Mouse (Mus musculus) small intestine, adult 2 months (tissue): Measurements from ENCODE around the gene Nop10. TPM values are rescaled to one million over a fixed set of nuclear protein-coding genes. Genes with fewer than 3 reads are reported as not detected.
A peak's percentile ranks its signal among the peaks of the same experiment; 100 is the strongest.

ENCODE experiments used
- H3K27ac ChIP-seq: fragments of 200-500 bp; 2 replicates; pipeline ENCODE4 v1.5.1; 2012; ENCODE audit warnings: low read depth, low read length, control low read depth, inconsistent platforms; ENCODE audit not compliant: insufficient read depth
- H3K27me3 ChIP-seq: fragments of 200-500 bp; 2 replicates; pipeline ENCODE4 v1.6.1; 2012; ENCODE audit warnings: mild to moderate bottlenecking, moderate library complexity, low read length, inconsistent platforms; ENCODE audit not compliant: control insufficient read depth, insufficient read depth
- H3K36me3 ChIP-seq: fragments of 200-500 bp; 2 replicates; pipeline ENCODE4 v1.6.1; 2012; ENCODE audit warnings: mild to moderate bottlenecking, low read length, control low read depth, inconsistent platforms; ENCODE audit not compliant: control insufficient read depth, insufficient read depth
- H3K4me1 ChIP-seq: fragments of 200-500 bp; 2 replicates; pipeline ENCODE4 v1.6.1; 2012; ENCODE audit warnings: low read length, inconsistent platforms, mixed read lengths; ENCODE audit not compliant: control insufficient read depth, insufficient read depth, insufficient read length
- H3K4me3 ChIP-seq: fragments of 200-500 bp; 2 replicates; pipeline ENCODE4 v1.5.1; 2012; ENCODE audit warnings: low read depth, mild to moderate bottlenecking, control low read depth, inconsistent platforms, low read length, moderate library complexity
- CTCF ChIP-seq: fragments of 200-500 bp; IDR thresholded peaks from 2 replicates; pipeline ENCODE4 v1.5.1; 2012; ENCODE audit warnings: low read depth, mild to moderate bottlenecking, control low read depth, inconsistent platforms, low read length, moderate library complexity, mixed read lengths; ENCODE audit not compliant: insufficient replicate concordance, insufficient read length; ENCODE audit errors: extremely low read depth
- POLR2A ChIP-seq: fragments of 200-500 bp; IDR thresholded peaks from 2 replicates; pipeline ENCODE4 v1.6.1; 2012; ENCODE audit warnings: low read depth, mild to moderate bottlenecking, control low read depth, inconsistent platforms, low read length, moderate library complexity
- WGBS: fragments of 180-500 bp; shearing (Covaris S2); methylation state at CpG from one replicate; pipeline ENCODE4 v1.1.7; 2018; 5-methylcytosine and 5-hydroxymethylcytosine counted together
- polyA plus RNA-seq: library from polyadenylated mRNA; depleted of rRNA; stranded (reverse); fragments of >200 nt; gene quantifications from 2 replicates; pipeline ENCODE4 v1.2.3, GENCODE M21; 2012

Gene Nop10
- polyA plus RNA-seq, 1 experiment: 20.3 TPM

- no peaks in the 10 kb centered on the region for H3K27me3 ChIP-seq
- 1% methylated on average over 11 of the region's 11 CpGs for WGBS
- no peaks in the 10 kb centered on the region; the same call in 1 of the 2 replicates for H3K36me3 ChIP-seq
- peak within 1 kb of the TSS; percentile 97 for H3K4me3 ChIP-seq
- peaks cover 4% of the 10 kb centered on the region; the same call in 1 of the 2 replicates for H3K4me1 ChIP-seq
- peak within 1 kb of the TSS; percentile 80 for H3K27ac ChIP-seq
- no peak for TF ChIP-seq CTCF
- TF ChIP-seq POLR2A: no peak
Observed at GRCm38 (mm10) chr2:112266242-112266592, 4.5 kb downstream of the Nop10 start, which contains the start of gene Gm21985. Gm21985 (plus strand) TSS chr2:112266314.

DNA sequence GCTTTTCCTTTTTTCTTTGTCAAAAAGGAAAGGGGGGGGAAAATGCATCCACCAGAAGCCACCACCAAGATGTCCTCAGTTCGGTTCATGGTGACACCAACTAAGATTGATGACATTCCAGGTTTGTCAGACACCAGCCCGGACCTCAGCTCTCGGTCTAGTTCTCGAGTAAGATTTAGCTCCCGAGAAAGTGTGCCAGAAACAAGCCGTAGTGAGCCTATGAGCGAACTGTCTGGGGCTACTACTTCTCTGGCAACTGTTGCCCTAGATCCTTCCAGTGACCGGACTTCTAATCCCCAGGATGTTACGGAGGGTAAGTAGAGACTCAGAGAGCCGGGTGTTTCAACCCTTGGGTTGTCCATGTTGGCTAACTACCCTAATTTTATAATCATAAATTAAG lies 5.1 kb downstream of the Nop10 start:
- H3K36me3 ChIP-seq: no peaks in the 10 kb centered on the region; the same call in 1 of the 2 replicates
- 39% methylated on average over 10 of the region's 10 CpGs for WGBS
- no peaks in the 10 kb centered on the region for H3K27me3 ChIP-seq
- TF ChIP-seq CTCF (no peak), POLR2A (no peak)
- H3K4me1 ChIP-seq: peaks cover 4% of the 10 kb centered on the region; the same call in 1 of the 2 replicates
- H3K4me3 ChIP-seq: peak overlapping the region; percentile 47
- H3K27ac ChIP-seq: peak overlapping the region; percentile 35

GRCm38 (mm10) chr2:112267547-112268269 lies 6.0 kb downstream of the Nop10 start:
- Histone ChIP-seq H3K36me3 (no peaks in the 10 kb centered on the region; the same call in 1 of the 2 replicates), H3K4me3 (no peak overlapping the region), H3K27ac (no peak overlapping the region), H3K4me1 (peaks cover 4% of the 10 kb centered on the region; the same call in 1 of the 2 replicates), H3K27me3 (no peaks in the 10 kb centered on the region)
- TF ChIP-seq POLR2A: no peak
- no peak for TF ChIP-seq CTCF
- 64% methylated on average over 8 of the region's 8 CpGs for WGBS

- H3K4me1 ChIP-seq: peaks cover 8% of the 10 kb centered on the region; the same call in 1 of the 2 replicates
- TF ChIP-seq POLR2A: no peak
- H3K36me3 ChIP-seq: peaks cover 2% of the 10 kb centered on the region; the same call in 1 of the 2 replicates
- no peaks in the 10 kb centered on the region for H3K27me3 ChIP-seq
- H3K4me3 ChIP-seq: no peak overlapping the region
- 64% methylated on average over 2 of the region's 2 CpGs for WGBS
- no peak overlapping the region for H3K27ac ChIP-seq
Observed at GRCm38 (mm10) chr2:112270011-112270410, 8.3 kb downstream of the Nop10 start.

DNA sequence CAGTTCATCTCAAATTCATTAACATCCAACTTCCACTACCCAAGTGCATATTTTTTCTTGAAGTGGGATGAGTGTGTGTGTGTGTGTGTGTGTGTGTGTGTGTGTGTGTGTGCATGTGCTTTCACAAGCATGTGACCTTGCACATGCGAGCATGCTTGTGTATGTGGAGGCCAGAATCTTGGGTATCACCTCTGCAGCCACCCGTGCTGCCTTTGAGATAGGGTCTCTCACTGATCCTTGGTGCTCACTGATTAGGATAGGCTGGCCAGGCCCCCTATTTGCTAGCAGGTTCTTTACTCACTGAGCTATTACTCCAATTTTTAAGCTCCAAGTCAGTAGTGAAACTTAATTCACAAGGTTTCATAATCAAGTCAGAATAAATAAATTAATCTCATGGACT lies 11.2 kb downstream of the Nop10 start:
- peaks cover 11% of the 10 kb centered on the region; the same call in 1 of the 2 replicates for H3K4me1 ChIP-seq
- H3K4me3 ChIP-seq: no peak overlapping the region
- TF ChIP-seq POLR2A (no peak), CTCF (no peak)
- H3K27me3 ChIP-seq: no peaks in the 10 kb centered on the region
- H3K36me3 ChIP-seq: peaks cover 2% of the 10 kb centered on the region; the same call in 1 of the 2 replicates
- WGBS: 92% methylated on average over 2 of the region's 2 CpGs
- H3K27ac ChIP-seq: no peak overlapping the region

DNA sequence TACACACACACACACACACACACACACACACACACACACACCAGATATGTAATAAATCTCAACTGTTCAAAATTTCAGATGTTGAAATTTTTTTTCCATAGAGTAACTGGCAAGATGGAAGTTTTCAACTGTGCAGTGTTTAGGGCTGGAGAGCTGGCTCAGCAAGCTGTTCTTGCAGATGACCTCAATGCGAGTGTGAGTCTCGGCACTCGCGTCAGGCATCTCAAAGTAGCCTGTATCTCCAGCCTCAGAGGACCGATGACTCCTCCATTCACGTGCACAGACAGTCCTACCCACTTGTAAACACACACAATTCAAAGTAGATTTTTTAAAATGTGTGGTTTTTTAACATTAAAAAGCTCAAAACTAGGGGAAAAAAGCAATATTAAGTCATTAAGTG lies 11.7 kb downstream of the Nop10 start:
- Histone ChIP-seq H3K36me3 (peaks cover 2% of the 10 kb centered on the region; the same call in 1 of the 2 replicates), H3K4me3 (no peak overlapping the region), H3K4me1 (peaks cover 11% of the 10 kb centered on the region; the same call in 1 of the 2 replicates), H3K27me3 (no peaks in the 10 kb centered on the region), H3K27ac (no peak overlapping the region)
- WGBS: 83% methylated on average over 6 of the region's 6 CpGs
- TF ChIP-seq CTCF (no peak), POLR2A (no peak)

GRCm38 (mm10) chr2:112276870-112277269 lies 15.1 kb downstream of the Nop10 start:
- Histone ChIP-seq H3K27ac (no peak overlapping the region), H3K4me1 (peaks cover 7% of the 10 kb centered on the region; the same call in 1 of the 2 replicates), H3K36me3 (0 out of 2 replicates have a peak, but pooled peaks cover 2% of the 10 kb centered on the region), H3K4me3 (no peak overlapping the region), H3K27me3 (no peaks in the 10 kb centered on the region)
- WGBS: 55% methylated on average over 3 of the region's 3 CpGs
- TF ChIP-seq POLR2A (no peak), CTCF (no peak)
